Mouse (Mus musculus) hindbrain, embryonic 12.5 days (tissue): Measurements from ENCODE around the gene Scn2b. TPM values are rescaled to one million over a fixed set of nuclear protein-coding genes. Genes with fewer than 3 reads are reported as not detected.

Experiments used
- ATAC-seq: fragments of 200-750 bp; cut with Nextera tagmentation; 2 replicates; pipeline ENCODE4 v1.8.0; 2017; ENCODE audit warnings: moderate TSS enrichment; ENCODE audit not compliant: low FRiP score
- H3K27ac ChIP-seq: fragments of 300-500 bp; sonication (generic); 2 replicates; pipeline ENCODE4 v1.5.1; 2016; ENCODE audit warnings: mild to moderate bottlenecking
- H3K27me3 ChIP-seq: fragments of 300-500 bp; sonication (generic); 2 replicates; pipeline ENCODE4 v1.6.1; 2016; ENCODE audit warnings: mild to moderate bottlenecking
- H3K36me3 ChIP-seq: fragments of 300-500 bp; sonication (generic); 2 replicates; pipeline ENCODE4 v1.6.1; 2016; ENCODE audit warnings: mild to moderate bottlenecking
- H3K4me1 ChIP-seq: fragments of 300-500 bp; sonication (generic); 2 replicates; pipeline ENCODE4 v1.6.1; 2016
- H3K4me2 ChIP-seq: fragments of 300-500 bp; sonication (generic); replicated peaks from 2 replicates; pipeline ENCODE4 v1.6.1; 2016; ENCODE audit warnings: mild to moderate bottlenecking
- H3K4me3 ChIP-seq: fragments of 300-500 bp; sonication (generic); 2 replicates; pipeline ENCODE4 v1.5.1; 2016; ENCODE audit warnings: mild to moderate bottlenecking
- H3K9ac ChIP-seq: fragments of 300-500 bp; sonication (generic); 2 replicates; pipeline ENCODE4 v1.6.1; 2016; ENCODE audit warnings: mild to moderate bottlenecking, moderate library complexity
- H3K9me3 ChIP-seq: fragments of 300-500 bp; sonication (generic); replicated peaks from 2 replicates; pipeline ENCODE4 v1.6.1; 2016; ENCODE audit warnings: mild to moderate bottlenecking
- WGBS: fragments of 180-500 bp; shearing (Covaris S2); methylation state at CpG from one replicate; pipeline ENCODE4 v1.1.7; 2016; 5-methylcytosine and 5-hydroxymethylcytosine counted together
- polyA plus RNA-seq: library from polyadenylated mRNA; unstranded; fragments of >200 nt; fragmentation: Nextera tagmentation; extraction: Ambion mirVana; gene quantifications from 2 replicates; pipeline ENCODE4 v1.2.1, GENCODE M21; 2016

Scn2b gene
- polyA plus RNA-seq, 1 experiment from 2014 or later: 4.7 TPM

- peaks cover 89% of the 10 kb centered on the region for H3K27me3 ChIP-seq
- H3K4me1 ChIP-seq: peaks cover 7% of the 10 kb centered on the region
- no peak for ATAC-seq
- H3K27ac ChIP-seq: no peak overlapping the region
- no peaks in the 10 kb centered on the region for H3K36me3 ChIP-seq
- no peaks in the 10 kb centered on the region for H3K9me3 ChIP-seq
- H3K4me2 ChIP-seq: peak overlapping the region; percentile 70
- H3K4me3 ChIP-seq: peak overlapping the region; percentile 32
- 0% methylated on average over 5 of the region's 5 CpGs for WGBS
- peak overlapping the region; percentile 50 for H3K9ac ChIP-seq
Measured at GRCm38 (mm10) chr9:45146267-45146597, 28.6 kb downstream of the Scn2b start.

DNA sequence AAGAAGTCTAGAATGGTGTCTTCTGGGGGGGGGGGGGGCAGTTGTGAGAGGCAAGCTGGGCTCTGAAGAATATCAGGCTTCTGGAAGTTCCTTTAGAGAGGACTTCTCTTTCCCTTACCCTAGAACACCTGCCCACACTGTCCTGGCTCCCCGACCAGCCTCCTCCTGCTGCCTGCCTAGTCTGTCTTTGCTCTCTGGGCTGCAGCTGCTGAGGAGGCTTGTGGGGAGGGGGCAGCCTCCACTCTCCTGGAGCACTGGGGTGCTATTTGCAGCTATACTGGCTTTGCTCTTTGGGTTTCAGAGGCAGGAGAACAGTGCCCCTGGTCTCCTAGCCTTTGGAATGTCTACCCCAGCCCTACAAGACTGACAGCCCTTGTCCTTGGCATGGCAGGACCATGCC lies 33.4 kb downstream of the Scn2b start:
- Histone ChIP-seq H3K4me2 (no peak overlapping the region), H3K9me3 (no peaks in the 10 kb centered on the region), H3K27ac (no peak overlapping the region), H3K4me1 (peaks cover 2% of the 10 kb centered on the region), H3K4me3 (no peak overlapping the region), H3K27me3 (peaks cover 45% of the 10 kb centered on the region), H3K36me3 (no peaks in the 10 kb centered on the region), H3K9ac (no peak overlapping the region)
- no peak for ATAC-seq
- WGBS: 70% methylated on average over 1 of the region's 1 CpGs

DNA sequence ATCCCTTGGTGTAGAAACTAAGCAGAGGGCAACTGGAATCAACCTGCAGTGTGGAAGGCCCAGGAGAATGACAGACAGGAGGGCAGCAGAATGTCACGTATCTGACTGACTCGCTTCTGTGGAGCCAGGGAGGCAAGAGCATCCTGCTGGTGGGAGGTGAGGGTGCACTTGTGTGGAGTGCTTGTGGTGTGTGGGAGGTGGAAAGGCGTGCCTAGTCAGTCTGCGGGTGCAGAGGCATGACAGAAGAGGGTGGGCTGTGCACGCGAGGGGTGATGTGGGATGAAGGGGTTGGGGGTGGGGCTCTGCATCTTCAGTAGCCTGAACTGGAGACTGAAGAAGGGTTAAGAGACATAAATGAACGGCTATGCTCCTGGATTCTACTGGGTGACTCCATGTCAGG lies 35.8 kb downstream of the Scn2b start:
- peaks cover 23% of the 10 kb centered on the region for H3K27me3 ChIP-seq
- no peaks in the 10 kb centered on the region for H3K9me3 ChIP-seq
- no peak for ATAC-seq
- H3K4me2 ChIP-seq: no peak overlapping the region
- 80% methylated on average over 7 of the region's 7 CpGs for WGBS
- no peak overlapping the region for H3K27ac ChIP-seq
- H3K36me3 ChIP-seq: no peaks in the 10 kb centered on the region
- H3K4me3 ChIP-seq: no peak overlapping the region
- H3K9ac ChIP-seq: no peak overlapping the region
- no peaks in the 10 kb centered on the region for H3K4me1 ChIP-seq

DNA sequence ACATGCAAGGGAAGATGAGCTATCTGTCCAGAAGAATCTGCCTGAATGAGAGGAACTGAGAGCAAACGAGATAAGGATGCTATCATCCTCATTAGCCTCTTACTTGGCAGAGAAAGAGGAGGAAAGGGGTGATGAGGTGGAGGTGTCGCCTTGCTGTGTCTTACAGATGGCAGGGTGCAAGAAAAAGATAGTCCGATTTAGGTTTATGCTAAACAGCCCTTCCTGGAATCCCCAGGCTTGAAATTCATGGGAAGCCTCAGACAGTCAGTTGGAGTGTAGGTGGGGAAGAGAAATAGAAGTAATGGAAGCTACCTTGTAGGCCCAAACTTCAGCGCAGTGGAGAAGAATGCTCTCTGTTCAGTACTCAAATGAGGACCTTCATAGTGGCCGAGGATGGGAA lies 50.3 kb downstream of the Scn2b start:
- Histone ChIP-seq H3K27ac (no peak overlapping the region), H3K9me3 (0 out of 2 replicates have a peak, but pooled peaks cover 3% of the 10 kb centered on the region), H3K9ac (no peak overlapping the region), H3K4me2 (no peak overlapping the region), H3K27me3 (no peaks in the 10 kb centered on the region), H3K4me1 (no peaks in the 10 kb centered on the region), H3K36me3 (no peaks in the 10 kb centered on the region), H3K4me3 (no peak overlapping the region)
- no peak for ATAC-seq
- WGBS: 80% methylated on average over 5 of the region's 5 CpGs

DNA sequence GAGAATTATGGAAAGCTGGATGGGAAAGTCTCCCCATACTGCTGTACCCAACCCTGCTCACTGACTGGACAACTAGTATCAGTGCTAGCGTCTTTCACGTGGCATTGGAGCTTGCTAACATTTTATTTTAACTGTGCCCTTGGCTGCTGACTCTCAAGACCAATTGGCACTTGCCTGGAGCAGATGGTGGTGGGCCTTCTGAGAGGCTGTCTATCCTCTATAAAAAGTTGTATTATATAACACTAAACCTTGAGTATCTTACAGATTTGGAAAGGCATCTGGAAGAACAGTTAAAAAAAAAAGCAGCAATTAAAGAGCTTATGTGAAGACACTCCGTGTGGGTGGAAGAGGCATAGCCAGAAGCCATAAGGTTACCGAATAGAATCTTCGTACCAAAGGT lies 52.6 kb downstream of the Scn2b start:
- ATAC-seq: no peak
- 95% methylated on average over 5 of the region's 5 CpGs for WGBS
- no peak overlapping the region for H3K27ac ChIP-seq
- no peaks in the 10 kb centered on the region for H3K27me3 ChIP-seq
- H3K4me1 ChIP-seq: no peaks in the 10 kb centered on the region
- no peak overlapping the region for H3K4me2 ChIP-seq
- H3K36me3 ChIP-seq: no peaks in the 10 kb centered on the region
- H3K9me3 ChIP-seq: 0 out of 2 replicates have a peak, but pooled peaks cover 3% of the 10 kb centered on the region
- H3K9ac ChIP-seq: no peak overlapping the region
- no peak overlapping the region for H3K4me3 ChIP-seq

DNA sequence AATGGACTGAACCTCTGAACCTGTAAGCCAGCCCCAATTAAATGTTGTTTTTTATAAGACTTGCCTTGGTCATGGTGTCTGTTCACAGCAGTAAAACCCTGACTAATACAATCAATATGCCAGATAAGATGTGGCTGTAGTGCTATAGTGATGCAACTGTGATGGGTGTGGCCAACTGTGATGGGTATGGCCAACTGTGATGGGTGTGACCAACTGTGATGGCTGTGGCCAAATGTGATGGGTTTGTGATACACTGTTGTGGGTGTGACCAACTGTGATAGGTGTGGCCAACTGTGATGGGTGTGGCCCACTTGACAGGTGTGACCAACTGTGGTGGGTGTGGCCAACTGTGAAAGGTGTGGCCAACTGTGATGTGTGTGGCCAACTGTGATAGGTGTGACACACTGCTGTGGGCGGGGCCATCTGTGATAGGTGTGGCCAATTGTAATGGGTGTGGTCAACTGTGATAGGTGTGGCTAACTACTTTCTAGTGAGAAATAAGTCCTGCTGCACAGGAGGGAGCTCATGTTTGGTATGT lies 53.6 kb downstream of the Scn2b start:
- 0 out of 2 replicates have a peak, but pooled peaks cover 3% of the 10 kb centered on the region for H3K9me3 ChIP-seq
- no peak overlapping the region for H3K4me2 ChIP-seq
- H3K27me3 ChIP-seq: no peaks in the 10 kb centered on the region
- H3K27ac ChIP-seq: no peak overlapping the region
- H3K4me1 ChIP-seq: no peaks in the 10 kb centered on the region
- H3K9ac ChIP-seq: no peak overlapping the region
- H3K36me3 ChIP-seq: no peaks in the 10 kb centered on the region
- 76% methylated on average over 1 of the region's 1 CpGs for WGBS
- ATAC-seq: no peak
- H3K4me3 ChIP-seq: no peak overlapping the region

DNA sequence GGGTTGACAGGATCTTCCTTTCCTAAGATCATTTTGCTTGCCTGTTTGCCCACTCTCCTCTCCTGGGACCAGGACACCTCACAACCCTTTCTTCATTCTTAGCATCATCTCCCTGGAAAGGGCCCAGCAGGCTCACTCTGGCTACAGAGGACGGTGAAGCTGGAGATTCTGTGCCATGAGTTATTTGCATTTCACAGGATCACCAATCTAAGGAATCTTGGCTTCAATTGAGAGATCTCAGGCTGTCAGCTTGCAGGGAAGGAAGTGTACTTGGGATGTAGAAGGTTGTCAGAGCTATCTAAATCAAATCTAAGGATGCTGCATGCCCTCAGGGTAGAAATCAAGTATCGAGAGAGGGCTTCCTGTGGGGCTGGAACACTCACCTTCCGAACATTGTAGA lies 55.9 kb downstream of the Scn2b start:
- Histone ChIP-seq H3K4me2 (no peak overlapping the region), H3K36me3 (no peaks in the 10 kb centered on the region), H3K9ac (no peak overlapping the region), H3K9me3 (0 out of 2 replicates have a peak, but pooled peaks cover 3% of the 10 kb centered on the region), H3K27me3 (no peaks in the 10 kb centered on the region), H3K27ac (no peak overlapping the region), H3K4me3 (no peak overlapping the region), H3K4me1 (no peaks in the 10 kb centered on the region)
- no peak for ATAC-seq
- 70% methylated on average over 3 of the region's 3 CpGs for WGBS

DNA sequence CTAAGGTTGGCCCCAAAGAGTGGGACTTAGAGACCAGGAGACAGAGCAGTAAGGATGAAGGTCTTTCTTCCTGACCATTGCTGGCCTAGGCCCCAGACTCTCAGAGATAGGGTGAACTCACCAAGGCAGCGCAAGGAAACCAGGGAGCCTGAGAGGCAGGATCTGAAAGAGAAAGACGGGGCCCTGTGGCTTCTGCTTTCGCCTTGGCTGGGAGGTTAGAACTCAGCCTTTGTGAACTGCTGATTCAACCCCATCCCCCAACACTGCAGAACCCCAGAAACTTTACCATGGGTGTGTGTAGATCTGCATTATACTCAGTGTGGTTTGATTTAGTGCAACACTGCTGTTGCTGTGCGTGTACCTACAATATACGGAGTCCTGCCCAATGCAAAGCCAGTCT lies 61.7 kb downstream of the Scn2b start:
- Histone ChIP-seq H3K4me3 (no peak overlapping the region), H3K4me1 (no peaks in the 10 kb centered on the region), H3K27ac (no peak overlapping the region), H3K36me3 (no peaks in the 10 kb centered on the region), H3K27me3 (no peaks in the 10 kb centered on the region), H3K9me3 (no peaks in the 10 kb centered on the region), H3K9ac (no peak overlapping the region), H3K4me2 (no peak overlapping the region)
- ATAC-seq: no peak
- WGBS: 85% methylated on average over 5 of the region's 5 CpGs

Other genes with a start within 250 kb of the Scn2b start
- gene Kmt2a, start 236.5 kb upstream of the Scn2b start, polyA plus RNA-seq: 29.5 and 33.2 TPM in 2 replicates
- gene Atp5l, start 197.0 kb upstream of the Scn2b start, polyA plus RNA-seq: 489 and 578 TPM in 2 replicates
- gene Ube4a, start 152.2 kb upstream of the Scn2b start, polyA plus RNA-seq: 36.0 and 40.4 TPM in 2 replicates
- gene Cd3g, start 137.4 kb upstream of the Scn2b start, polyA plus RNA-seq: not detected in 2 replicates
- not detected in 2 replicates for gene Cd3d, start 136.0 kb upstream of the Scn2b start, polyA plus RNA-seq
- 0.22 TPM in 1 of 2 replicates, not detected in the other for gene Cd3e, start 108.2 kb upstream of the Scn2b start, polyA plus RNA-seq
- gene Mpzl2, start 78.0 kb upstream of the Scn2b start, polyA plus RNA-seq: 5.6 and 7.0 TPM in 2 replicates
- 2.1 and 2.5 TPM in 2 replicates for gene Mpzl3, start 62.6 kb upstream of the Scn2b start, polyA plus RNA-seq
- 0.31 TPM in 1 of 2 replicates, not detected in the other for gene Jaml, start 38.6 kb upstream of the Scn2b start, polyA plus RNA-seq
- 0.40 and 0.46 TPM in 2 replicates for gene Scn4b, start 20.6 kb downstream of the Scn2b start, polyA plus RNA-seq
- 0.13 TPM in 1 of 2 replicates, not detected in the other for gene BC049352, start 64.2 kb downstream of the Scn2b start, polyA plus RNA-seq
- gene Tmprss4, start 86.3 kb downstream of the Scn2b start, polyA plus RNA-seq: 0.18 and 0.21 TPM in 2 replicates
- gene Il10ra, start 151.4 kb downstream of the Scn2b start, polyA plus RNA-seq: 0.31 and 0.54 TPM in 2 replicates
- 0.06 TPM in 1 of 2 replicates, not detected in the other for gene Tmprss13, start 201.3 kb downstream of the Scn2b start, polyA plus RNA-seq